Mouse (Mus musculus): Measurements from ENCODE around the gene Oas2.

Oas2 gene

DNA sequence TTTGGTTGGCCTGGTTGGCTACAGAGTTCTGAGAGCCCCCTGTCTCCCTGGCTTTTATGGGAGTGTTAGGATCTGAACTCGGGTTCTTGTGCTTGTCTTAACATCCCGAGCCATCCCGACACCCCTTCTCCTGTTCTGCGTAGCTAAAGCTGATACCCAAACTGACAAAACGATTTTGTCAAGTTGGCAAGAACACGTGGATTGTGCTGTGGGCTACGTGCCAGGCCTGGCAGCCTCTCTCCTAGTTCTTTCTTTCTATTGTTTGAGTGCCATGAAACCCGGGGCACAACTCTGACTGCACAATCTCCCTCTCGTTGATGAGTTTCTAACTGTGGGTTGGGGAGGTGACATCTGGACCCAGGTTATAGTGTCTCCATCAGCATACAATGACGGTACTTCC is 20.3 kb downstream of the Oas2 start:
- no peak for DNase-seq (ENCODE audit: low read depth)

DNA sequence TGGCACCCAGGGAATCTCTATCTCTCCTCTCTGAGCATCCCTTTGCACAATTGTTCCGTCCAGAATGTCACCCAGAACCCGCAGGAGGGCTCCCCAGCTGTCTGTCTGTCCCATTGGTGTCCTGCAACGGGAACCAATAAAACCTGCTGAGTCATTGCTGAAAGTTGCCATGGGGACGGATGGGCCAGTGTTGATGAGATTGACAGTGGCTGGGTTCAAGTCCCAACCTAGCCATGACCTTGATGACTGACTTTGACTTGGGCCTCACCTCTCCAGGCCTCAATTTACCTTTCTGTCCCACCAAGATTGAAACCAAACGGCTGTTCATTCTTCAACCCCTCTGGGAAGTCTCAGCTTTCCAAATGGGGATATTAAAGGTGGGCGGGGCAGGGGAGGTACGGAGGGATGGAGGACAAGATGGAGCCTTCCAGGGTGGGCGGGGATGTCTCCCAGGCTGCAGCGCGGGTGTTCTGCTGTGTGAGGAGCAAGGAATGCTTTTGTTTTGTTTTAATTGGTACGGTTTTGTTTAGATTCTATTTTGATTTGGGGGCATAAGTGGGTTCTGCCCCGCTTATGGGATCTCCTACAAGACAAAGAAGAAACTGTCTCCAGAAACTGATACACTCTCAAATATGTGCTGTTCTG is 23.7 kb downstream of the Oas2 start:
- no peak for DNase-seq (ENCODE audit: low read depth)

DNA sequence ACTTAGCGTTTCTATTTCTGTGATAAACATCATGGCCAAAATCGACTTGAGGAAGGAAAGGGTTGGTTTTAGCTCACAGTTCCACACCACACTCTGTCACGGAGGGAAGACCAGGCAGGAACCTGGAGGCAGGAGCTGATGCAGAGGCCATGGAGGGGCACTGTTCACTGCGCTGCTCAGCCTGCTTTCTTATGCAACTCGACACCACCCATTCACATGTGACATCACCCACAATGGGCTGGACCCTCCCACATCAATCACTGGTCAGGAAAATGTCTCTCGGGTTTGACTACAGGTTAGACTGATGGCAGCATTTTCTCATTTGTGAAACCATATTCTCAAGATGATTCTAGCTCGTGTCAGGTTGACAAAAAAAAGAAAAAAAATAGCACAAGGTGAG is 28.6 kb downstream of the Oas2 start:
- DNase-seq (ENCODE audit: low read depth) = no peak

DNA sequence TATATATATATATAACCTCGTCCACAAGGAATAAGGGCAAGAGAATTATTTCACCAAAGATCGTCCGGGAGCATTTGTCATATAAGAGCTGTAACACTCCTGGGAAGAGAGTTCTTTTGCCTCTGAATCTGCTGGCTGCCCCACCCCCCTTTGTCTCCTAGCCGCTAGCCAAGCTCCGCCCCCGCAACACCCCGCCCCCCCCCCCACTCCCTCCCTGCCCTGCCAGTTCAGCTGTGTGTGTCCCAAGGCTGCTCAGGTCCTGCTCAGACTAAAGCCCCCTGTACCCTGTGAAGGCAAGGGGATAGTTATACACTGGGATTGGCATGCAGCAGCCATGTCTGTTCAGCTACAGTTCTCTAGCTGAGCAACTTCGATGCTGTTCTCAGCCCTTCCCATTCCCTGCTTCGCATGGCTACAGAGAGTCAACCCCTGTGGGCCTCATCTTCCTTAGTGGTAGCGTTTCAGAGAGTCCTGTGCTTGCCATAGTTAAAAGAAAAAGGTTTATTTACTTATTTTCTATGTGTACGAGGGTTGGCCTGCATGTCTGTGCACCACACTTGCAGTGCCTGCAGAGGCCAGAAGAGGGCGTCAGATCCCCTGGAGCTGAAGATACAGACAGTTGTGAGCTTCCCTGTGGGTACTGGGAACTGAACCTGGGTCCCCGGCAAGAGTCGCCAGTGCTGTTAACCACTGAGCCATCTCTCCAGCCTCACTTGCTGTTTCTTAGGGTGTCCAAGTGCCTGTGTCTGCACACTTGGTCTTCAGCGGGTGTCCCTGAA is 30.9 kb downstream of the Oas2 start:
- no peak for DNase-seq (ENCODE audit: low read depth)

DNA sequence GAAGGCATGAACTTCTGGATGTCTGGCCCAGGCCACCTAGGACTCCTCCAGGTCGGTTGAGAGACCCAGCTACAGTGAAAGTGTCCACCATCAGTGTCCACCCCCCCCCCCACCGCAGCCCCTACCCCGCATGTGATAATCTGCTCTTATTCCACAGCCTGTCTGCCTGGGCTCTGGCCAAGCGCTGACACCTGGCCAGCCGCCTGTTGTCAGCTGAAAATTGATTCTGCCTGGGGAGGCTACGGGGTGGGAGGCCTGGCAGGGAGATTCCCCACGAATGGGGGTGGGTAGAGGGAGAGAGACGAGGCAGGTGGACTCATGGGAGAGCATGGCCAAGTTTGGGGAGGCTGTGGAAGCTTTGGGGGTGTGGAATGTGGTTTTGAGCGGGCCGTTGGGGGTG is 32.5 kb downstream of the Oas2 start:
- no peak for DNase-seq (ENCODE audit: low read depth)

DNA sequence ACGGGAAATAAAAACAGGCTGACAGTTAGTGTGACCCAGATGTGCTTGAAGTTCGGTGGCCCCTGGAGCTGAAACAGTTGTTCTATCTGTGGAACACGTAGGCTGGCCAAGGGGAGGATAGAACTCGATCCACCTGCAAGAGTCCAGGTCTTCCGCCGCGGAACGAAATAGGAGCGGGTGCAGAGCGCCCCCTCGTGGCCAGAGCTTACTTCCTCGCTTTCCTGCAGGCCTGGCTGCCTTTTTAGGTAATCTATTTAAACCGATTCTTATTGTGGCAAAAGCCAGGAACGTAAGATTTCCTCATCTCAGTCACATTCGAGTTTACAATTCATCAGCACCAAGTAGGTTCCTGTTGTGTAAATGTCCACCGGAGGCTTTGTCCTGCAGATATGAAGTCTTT is 35.3 kb downstream of the Oas2 start:
- peak; percentile 93 for DNase-seq (ENCODE audit: low read depth)

DNA sequence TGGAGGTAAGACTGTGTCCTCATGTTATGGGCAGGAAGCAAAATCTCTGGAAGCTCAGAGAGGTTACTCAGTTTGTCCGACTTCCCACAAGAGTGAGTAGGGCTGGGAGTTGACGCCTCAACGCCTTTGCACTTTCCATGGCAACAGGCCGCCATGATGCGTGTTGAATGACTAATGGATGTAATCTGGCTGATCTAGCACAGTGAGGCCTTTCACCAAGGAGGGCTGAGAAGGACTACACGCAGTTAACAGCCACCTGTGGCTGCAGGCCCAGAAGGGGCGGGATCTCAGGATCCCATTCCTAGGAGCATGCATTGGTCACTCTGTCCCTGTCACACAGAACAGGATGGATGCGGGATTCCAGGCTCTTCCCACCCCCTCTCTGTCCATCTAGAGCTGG is 36.9 kb downstream of the Oas2 start:
- peak; percentile 50 for DNase-seq (ENCODE audit: low read depth)

DNA sequence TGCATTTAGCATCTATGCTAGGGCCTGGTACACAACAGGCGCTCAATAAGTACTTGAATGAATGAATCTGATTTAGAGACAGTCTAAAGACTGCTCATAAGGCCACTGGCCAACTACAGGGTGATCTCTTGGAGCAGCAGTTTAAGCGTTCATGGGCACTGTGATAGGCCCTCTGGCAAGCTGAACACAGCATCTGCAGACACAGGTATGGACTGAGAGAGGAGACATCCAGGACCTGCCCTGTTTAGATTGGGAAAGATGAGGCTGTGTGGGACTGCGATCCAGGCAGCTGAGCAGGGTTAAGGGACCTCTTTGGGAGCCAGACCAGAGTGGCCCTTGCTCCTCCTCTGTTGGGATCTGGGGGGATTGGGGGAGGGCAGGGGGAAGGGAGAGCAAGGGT is 37.8 kb downstream of the Oas2 start, which contains the start of gene Dtx1:
Gene Dtx1, minus strand, starts transcription at position 101 of the 400 bp plus-strand sequence.
- DNase-seq (ENCODE audit: low read depth) = no peak

DNA sequence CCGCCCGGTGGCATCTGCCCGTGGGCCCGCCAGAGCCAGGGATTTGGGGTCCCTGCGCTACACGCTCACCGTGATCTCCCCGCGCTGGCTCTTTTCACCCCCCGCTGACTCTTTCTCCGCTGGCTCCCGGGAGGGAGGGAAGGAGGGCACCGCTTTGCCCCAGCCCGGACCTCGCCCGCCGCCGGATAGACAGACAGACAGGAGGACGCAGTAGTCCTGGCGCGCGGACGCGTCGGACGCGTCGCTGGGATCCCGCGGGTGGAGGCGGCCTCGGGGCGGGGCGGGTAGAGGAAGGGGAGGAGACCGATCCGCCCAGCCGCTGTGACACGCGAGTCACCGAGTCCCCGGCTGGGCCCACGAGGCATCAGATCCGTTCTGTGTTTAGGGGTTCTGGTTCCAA is 38.2 kb downstream of the Oas2 start:
- peak; percentile 91 for DNase-seq (ENCODE audit: low read depth)

DNA sequence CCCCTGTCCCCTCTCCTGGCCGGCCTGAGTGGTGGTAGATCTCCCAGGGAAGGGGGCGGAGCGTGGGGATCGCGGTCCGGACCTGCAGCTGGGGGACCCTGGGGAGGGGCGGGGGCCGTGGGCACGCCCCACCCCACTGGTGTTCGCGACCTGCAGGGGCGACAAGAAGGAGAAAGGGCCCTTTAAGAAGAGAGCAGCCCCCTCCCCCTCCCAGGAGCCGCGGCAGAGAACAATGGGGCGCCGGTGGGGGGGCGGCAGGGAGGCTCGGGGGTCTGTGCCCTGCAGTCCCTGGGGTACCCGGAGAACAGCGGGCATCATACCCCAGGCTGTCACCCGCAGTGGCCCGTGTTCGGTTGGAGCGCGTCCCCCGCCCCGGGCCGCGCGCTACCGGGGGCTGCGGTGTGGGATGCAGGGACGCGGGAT is 38.8 kb downstream of the Oas2 start:
- DNase-seq (ENCODE audit: low read depth) = no peak

DNA sequence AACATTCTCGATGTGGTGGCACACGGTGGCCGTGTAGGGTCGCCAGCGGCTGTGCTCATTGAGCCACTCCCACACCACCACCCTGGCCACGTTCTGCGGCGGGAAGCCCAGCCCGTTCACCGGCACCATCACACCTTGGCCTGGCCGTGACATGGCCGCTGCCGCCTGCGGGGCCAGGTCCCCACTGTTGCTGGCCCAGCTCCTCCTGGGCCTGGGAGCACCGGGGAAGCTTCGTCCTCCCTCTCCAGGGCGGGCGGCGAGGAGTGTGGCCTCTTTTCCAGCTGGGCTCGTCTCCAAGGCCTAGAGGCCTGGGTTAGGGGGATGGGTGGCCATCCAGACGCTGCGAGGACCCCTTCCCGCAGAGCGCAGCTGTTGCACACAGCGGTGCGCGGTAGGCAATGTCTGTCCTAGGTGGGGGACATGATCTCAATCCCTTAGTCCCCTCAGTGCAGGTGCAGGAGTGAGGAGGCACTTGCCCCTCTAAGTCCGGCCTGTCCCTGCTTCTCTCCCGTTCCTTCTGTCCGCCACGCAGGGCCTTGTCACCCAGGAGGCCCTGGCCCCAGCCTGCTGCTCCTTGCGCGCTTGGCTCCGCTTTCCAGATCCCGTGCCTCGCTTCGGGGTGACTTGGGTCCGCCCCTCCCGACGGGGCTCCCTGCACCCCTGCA is 39.4 kb downstream of the Oas2 start:
- DNase-seq (ENCODE audit: low read depth) = peak; percentile 56

DNA sequence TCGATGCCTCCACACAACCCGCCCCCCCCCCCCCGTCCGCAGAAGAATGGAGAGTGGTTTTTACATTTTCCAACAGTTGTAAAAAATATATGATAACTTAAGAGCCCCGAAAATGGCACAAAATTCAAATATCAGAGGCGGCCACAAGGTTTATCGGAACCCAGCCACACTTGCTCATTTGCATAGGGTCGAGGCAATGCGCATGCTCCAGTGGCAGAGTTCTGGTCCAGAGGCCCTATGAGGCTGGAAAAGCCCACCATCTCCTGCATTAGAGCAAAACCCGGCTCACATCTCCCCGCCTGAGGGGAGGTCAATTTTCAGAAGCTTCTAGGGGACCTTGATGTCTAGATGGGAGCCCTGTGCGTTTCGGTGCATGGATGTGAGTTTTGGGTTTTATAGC is 42.7 kb downstream of the Oas2 start:
- no peak for DNase-seq (ENCODE audit: low read depth)

DNA sequence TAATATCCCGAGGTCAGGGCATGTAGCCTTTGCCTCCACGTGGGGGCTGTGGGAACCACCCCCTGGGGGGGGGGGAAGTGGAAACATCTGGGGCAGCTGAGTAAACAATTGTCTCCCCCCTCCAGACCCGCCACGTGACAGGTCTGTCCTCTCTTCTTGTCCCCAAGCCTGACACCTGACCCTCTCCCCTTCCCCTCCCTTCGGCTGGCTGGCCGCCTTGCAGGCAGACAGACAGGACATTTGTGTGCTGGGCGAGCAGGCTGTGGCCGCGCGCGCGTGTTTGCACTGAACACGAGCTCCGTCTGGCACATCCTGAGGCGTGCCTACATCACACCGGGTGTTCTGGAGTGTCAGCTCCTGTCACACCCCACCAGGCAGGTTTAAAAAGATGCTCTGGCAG is 43.1 kb downstream of the Oas2 start:
- no peak for DNase-seq (ENCODE audit: low read depth)

DNA sequence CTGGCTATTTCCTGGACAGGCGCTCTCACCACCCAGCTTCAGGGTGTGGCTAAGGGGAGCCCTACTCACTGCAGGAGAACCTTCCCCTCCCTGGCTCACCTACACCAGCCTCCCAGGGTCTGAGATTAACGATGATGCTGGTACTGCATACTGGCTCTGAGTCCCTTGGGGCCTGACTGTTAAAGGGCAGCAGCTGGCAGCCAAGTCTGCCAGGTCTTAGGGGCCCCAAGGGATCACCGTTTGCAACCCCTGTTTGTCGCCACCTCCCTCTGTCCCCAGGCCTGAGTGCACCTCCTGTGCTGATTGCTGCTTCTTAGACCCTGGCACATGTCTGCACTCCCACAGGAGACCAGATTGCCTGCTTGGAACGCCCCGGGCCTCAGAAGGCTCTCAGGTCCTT is 45.2 kb downstream of the Oas2 start:
- DNase-seq (ENCODE audit: low read depth) = no peak

DNA sequence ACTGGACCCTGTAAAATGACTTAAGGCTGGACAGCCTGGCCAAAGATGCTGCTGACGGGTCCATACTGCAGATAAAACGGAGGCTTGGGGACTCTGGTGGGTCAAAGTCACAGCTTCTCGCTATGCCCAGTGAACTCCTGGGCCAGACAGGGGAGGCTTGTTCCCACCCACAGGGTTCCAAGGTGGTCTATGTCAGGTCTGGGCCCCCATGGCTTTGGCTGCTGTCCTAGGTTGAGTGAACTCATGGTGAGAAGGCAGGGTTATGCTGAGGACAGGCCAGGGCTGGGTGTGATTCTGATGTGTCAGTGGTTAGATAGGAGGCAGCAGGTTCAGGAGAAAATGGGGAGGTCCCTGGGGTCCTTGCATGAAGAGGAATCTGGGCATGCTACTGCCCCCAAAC is 46.0 kb downstream of the Oas2 start:
- DNase-seq (ENCODE audit: low read depth) = no peak

DNA sequence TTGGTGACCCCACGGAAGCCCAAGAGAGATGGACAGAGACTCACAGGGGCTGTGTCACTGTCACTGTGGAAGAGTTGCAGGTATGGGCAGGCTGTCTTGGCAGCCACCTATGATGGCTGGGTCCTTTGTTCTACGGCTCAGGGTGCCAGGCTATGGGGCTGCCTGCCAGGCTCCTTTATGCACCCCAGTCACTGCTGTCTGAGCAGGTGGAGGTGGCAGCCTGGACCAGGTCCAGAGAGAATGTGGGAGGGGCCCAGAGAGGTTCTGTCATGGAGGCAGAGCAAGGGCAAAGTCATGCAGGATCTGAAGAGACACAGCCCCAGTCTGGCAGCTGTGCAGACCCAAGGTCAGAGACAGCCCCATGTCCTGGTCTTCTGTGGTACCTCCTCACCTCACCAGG is 46.7 kb downstream of the Oas2 start:
- DNase-seq (ENCODE audit: low read depth) = no peak

DNA sequence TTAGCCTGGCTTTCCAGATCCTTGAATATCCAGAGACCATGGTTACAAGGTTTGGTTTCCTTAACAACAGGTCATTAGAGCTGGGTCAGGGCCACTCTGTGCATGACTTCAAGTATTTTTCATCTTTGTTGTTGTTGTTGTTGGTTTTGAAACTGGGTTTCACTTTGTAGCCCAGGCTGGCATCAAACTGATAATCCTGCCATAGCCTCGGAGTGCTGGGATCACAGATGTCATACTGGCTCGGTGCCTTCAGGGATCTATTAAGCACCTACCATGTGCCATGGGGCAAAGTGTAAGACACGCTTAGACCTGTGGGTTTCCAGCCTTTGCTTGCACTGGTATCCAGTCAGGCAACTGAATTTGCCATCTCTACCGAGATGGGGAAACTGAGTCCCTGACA is 47.2 kb downstream of the Oas2 start:
- DNase-seq (ENCODE audit: low read depth) = no peak

DNA sequence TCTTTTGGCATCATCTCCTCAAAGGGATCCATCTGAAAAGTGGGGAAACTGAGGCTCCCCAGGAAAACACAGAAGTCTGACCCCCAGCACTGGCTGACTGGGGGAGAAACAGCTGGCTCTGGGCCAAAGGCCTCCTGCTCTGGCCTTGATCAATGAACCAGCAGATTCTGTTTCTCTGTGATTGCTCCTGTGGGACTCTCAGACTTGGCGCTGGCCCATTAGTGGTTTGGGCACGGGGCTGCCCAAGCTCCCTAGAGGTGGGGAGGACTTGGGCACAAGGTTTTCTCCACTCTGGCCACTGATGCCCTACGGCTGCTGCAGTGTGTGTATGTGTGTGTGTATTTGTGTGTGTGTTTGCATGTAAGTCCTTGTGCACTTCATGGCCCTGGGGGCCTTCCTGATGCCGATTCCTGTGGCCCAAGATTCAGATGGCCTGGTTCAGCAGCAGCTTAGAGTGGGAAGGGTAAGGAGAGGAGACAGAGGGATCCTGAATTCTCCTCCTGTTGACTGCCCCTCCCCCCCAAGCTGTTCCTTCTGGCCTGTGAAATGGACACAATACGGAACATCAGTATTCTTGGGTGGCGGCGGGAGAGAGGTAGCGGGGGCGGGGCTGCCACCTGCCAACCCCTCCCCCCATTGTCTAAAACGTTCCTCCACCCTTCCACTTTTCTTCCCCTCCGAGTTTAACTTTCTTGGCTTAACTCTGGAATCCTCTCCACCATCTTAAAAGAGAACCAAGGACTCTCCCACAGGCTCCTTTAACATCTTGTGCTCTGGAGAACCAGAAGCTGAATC is 48.5 kb downstream of the Oas2 start:
- no peak for DNase-seq (ENCODE audit: low read depth)

DNA sequence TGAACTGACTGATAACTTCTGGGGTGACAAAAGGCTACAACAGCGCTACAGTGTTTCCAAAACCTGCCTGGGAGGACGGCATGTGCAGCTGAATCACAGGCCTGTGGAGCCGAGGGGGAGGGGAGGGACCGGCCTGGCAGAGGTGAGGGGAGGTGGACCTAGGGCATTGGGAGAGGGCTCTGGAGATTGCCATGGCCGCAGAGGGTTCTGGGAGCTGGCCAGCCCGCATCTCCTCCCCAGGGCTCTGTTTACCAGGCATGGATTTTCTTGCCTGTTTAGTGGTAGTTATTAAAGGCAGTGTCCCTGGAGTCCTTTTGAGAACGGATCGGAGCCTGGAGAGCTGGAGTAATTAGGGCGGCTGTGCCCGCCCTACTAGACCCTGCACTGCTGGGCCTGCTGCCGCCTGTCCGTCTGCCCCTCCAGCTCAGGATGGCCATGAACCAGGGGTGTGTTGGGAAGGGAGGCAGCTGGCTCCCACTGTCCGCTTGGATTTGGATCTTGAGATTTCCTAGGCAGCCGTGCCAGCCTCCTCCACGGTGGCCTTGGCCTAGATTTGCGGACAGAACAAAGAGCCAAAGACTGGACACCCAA is 50.8 kb downstream of the Oas2 start:
- no peak for DNase-seq (ENCODE audit: low read depth)

DNA sequence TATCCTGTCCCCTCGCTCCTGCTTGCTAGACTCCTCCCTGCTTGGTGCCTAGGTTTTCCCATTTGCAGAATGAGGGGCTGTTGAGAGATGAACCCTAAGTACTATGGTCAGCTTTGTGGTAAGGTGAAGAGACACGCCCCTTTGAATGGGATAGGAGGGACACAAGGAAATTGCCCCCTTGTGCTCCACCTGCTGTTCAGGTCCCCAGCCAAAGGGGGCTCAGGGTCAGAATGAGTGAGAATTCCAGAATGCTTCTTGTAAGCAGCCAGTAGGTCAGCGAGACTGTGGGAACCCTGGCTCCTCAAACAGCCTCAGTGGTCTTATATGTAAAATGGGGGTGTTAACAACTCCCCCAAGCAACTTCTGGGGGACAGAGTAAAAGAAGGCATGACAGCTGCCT is 51.5 kb downstream of the Oas2 start:
- DNase-seq (ENCODE audit: low read depth) = no peak

DNA sequence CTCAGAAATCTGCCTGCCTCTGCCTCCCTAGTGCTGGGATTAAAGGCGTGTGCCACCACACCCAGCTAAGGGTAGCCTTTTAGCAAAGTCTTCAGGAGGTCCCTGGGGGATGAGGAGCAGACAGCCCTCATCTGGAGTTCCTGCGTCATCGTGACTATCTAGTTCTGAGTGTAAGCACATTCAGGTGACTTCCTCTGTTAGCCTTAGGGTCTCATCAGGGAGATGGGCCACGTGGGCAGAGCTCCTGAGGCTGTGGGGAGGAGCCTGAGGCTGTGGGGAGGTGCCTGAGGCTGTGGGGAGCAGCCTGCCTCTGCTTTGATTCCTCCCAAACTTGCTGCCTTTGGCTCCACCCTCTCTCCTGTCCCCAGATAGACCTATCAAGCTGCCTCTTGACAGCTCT is 52.8 kb downstream of the Oas2 start:
- peak; percentile 85 for DNase-seq (ENCODE audit: low read depth)
